Mouse (Mus musculus): Measurements from ENCODE around the gene Qrich1. TPM values are rescaled to one million over a fixed set of nuclear protein-coding genes. Genes with fewer than 3 reads are reported as not detected.

Qrich1 gene
- polyA plus RNA-seq, 1 experiment from 2014 or later = 97.1 TPM

GRCm38 (mm10) chr9:108540846-108541245 is 24.2 kb downstream of the Qrich1 start:
- no peak overlapping the region for H3K9ac ChIP-seq (ENCODE audit: low read length)
- H3K9me3 ChIP-seq (replicated peaks; ENCODE audit: control insufficient read depth, low read length) = no peaks in the 10 kb centered on the region
- H3K27me3 ChIP-seq (ENCODE audit: control insufficient read depth, insufficient read depth, low read length) = no peaks in the 10 kb centered on the region
- H3K4me2 ChIP-seq (ENCODE audit: low read depth, low read length) = no peak overlapping the region
- H3K36me3 ChIP-seq (ENCODE audit: control insufficient read depth, insufficient read depth, low read length) = peaks cover 34% of the 10 kb centered on the region
- no peak for ATAC-seq (ENCODE audit: insufficient read depth, low FRiP score)
- H3K4me1 ChIP-seq (ENCODE audit: control insufficient read depth, insufficient read depth, low read length) = no peaks in the 10 kb centered on the region
- no peak overlapping the region for H3K27ac ChIP-seq (ENCODE audit: low read length)
- no peak overlapping the region for H3K4me3 ChIP-seq (replicated peaks; ENCODE audit: low read length)

GRCm38 (mm10) chr9:108545986-108546385 is 29.4 kb downstream of the Qrich1 start:
- Histone ChIP-seq H3K9ac (ENCODE audit: low read length) (no peak overlapping the region), H3K27ac (ENCODE audit: low read length) (no peak overlapping the region), H3K4me2 (ENCODE audit: low read depth, low read length) (no peak overlapping the region), H3K4me3 (replicated peaks; ENCODE audit: low read length) (no peak overlapping the region), H3K9me3 (replicated peaks; ENCODE audit: control insufficient read depth, low read length) (no peaks in the 10 kb centered on the region), H3K27me3 (ENCODE audit: control insufficient read depth, insufficient read depth, low read length) (no peaks in the 10 kb centered on the region), H3K4me1 (ENCODE audit: control insufficient read depth, insufficient read depth, low read length) (no peaks in the 10 kb centered on the region), H3K36me3 (ENCODE audit: control insufficient read depth, insufficient read depth, low read length) (peaks cover 35% of the 10 kb centered on the region)
- no peak for ATAC-seq (ENCODE audit: insufficient read depth, low FRiP score)
- 94% methylated on average over 3 of the region's 3 CpGs for WGBS

GRCm38 (mm10) chr9:108546875-108547274 is 30.3 kb downstream of the Qrich1 start:
- H3K4me2 ChIP-seq (ENCODE audit: low read depth, low read length) = no peak overlapping the region
- H3K9me3 ChIP-seq (replicated peaks; ENCODE audit: control insufficient read depth, low read length) = no peaks in the 10 kb centered on the region
- no peaks in the 10 kb centered on the region for H3K27me3 ChIP-seq (ENCODE audit: control insufficient read depth, insufficient read depth, low read length)
- H3K4me1 ChIP-seq (ENCODE audit: control insufficient read depth, insufficient read depth, low read length) = no peaks in the 10 kb centered on the region
- peaks cover 27% of the 10 kb centered on the region for H3K36me3 ChIP-seq (ENCODE audit: control insufficient read depth, insufficient read depth, low read length)
- H3K27ac ChIP-seq (ENCODE audit: low read length) = no peak overlapping the region
- H3K4me3 ChIP-seq (replicated peaks; ENCODE audit: low read length) = no peak overlapping the region
- no peak for ATAC-seq (ENCODE audit: insufficient read depth, low FRiP score)
- WGBS = 91% methylated on average over 1 of the region's 1 CpGs
- no peak overlapping the region for H3K9ac ChIP-seq (ENCODE audit: low read length)

- Histone ChIP-seq H3K4me2 (ENCODE audit: low read depth, low read length) (no peak overlapping the region), H3K27ac (ENCODE audit: low read length) (no peak overlapping the region), H3K4me1 (ENCODE audit: control insufficient read depth, insufficient read depth, low read length) (peaks cover 9% of the 10 kb centered on the region; the same call in 1 of the 2 replicates), H3K27me3 (ENCODE audit: control insufficient read depth, insufficient read depth, low read length) (no peaks in the 10 kb centered on the region), H3K4me3 (replicated peaks; ENCODE audit: low read length) (no peak overlapping the region), H3K9me3 (replicated peaks; ENCODE audit: control insufficient read depth, low read length) (no peaks in the 10 kb centered on the region), H3K9ac (ENCODE audit: low read length) (no peak overlapping the region), H3K36me3 (ENCODE audit: control insufficient read depth, insufficient read depth, low read length) (peaks cover 25% of the 10 kb centered on the region)
- no peak for ATAC-seq (ENCODE audit: insufficient read depth, low FRiP score)
- 88% methylated on average over 4 of the region's 4 CpGs for WGBS
Measured at GRCm38 (mm10) chr9:108559169-108559568, 42.6 kb downstream of the Qrich1 start.

GRCm38 (mm10) chr9:108560227-108560841 is 43.7 kb downstream of the Qrich1 start, which contains the start of gene Impdh2:
Gene Impdh2, plus strand, starts transcription at chr9:108560286.
- H3K36me3 ChIP-seq (ENCODE audit: control insufficient read depth, insufficient read depth, low read length) = peaks cover 27% of the 10 kb centered on the region
- peak within 1 kb of the TSS; percentile 49; the same call in 1 of the 2 replicates for H3K27ac ChIP-seq (ENCODE audit: low read length)
- peak within 1 kb of the TSS; percentile 73 for H3K4me3 ChIP-seq (replicated peaks; ENCODE audit: low read length)
- peaks cover 9% of the 10 kb centered on the region; the same call in 1 of the 2 replicates for H3K4me1 ChIP-seq (ENCODE audit: control insufficient read depth, insufficient read depth, low read length)
- H3K9me3 ChIP-seq (replicated peaks; ENCODE audit: control insufficient read depth, low read length) = no peaks in the 10 kb centered on the region
- no peaks in the 10 kb centered on the region for H3K27me3 ChIP-seq (ENCODE audit: control insufficient read depth, insufficient read depth, low read length)
- H3K9ac ChIP-seq (ENCODE audit: low read length) = peak within 1 kb of the TSS; percentile 83
- under 1% methylated on average over 49 of the region's 53 CpGs for WGBS
- peak; percentile 99 for ATAC-seq (ENCODE audit: insufficient read depth, low FRiP score)
- H3K4me2 ChIP-seq (ENCODE audit: low read depth, low read length) = peak within 1 kb of the TSS; percentile 59

- no peaks in the 10 kb centered on the region for H3K27me3 ChIP-seq (ENCODE audit: control insufficient read depth, insufficient read depth, low read length)
- H3K4me1 ChIP-seq (ENCODE audit: control insufficient read depth, insufficient read depth, low read length) = peaks cover 27% of the 10 kb centered on the region
- H3K4me2 ChIP-seq (ENCODE audit: low read depth, low read length) = no peak overlapping the region
- H3K9me3 ChIP-seq (replicated peaks; ENCODE audit: control insufficient read depth, low read length) = no peaks in the 10 kb centered on the region
- no peak overlapping the region for H3K9ac ChIP-seq (ENCODE audit: low read length)
- WGBS = 91% methylated on average over 8 of the region's 8 CpGs
- H3K27ac ChIP-seq (ENCODE audit: low read length) = no peak overlapping the region
- no peak for ATAC-seq (ENCODE audit: insufficient read depth, low FRiP score)
- H3K36me3 ChIP-seq (ENCODE audit: control insufficient read depth, insufficient read depth, low read length) = peaks cover 20% of the 10 kb centered on the region
- H3K4me3 ChIP-seq (replicated peaks; ENCODE audit: low read length) = no peak overlapping the region
Measured at GRCm38 (mm10) chr9:108563671-108564070, 47.1 kb downstream of the Qrich1 start.

- Histone ChIP-seq H3K9ac (ENCODE audit: low read length) (no peak overlapping the region), H3K4me3 (replicated peaks; ENCODE audit: low read length) (no peak overlapping the region), H3K4me2 (ENCODE audit: low read depth, low read length) (no peak overlapping the region), H3K4me1 (ENCODE audit: control insufficient read depth, insufficient read depth, low read length) (peaks cover 27% of the 10 kb centered on the region), H3K9me3 (replicated peaks; ENCODE audit: control insufficient read depth, low read length) (no peaks in the 10 kb centered on the region), H3K27me3 (ENCODE audit: control insufficient read depth, insufficient read depth, low read length) (no peaks in the 10 kb centered on the region), H3K27ac (ENCODE audit: low read length) (no peak overlapping the region), H3K36me3 (ENCODE audit: control insufficient read depth, insufficient read depth, low read length) (peaks cover 16% of the 10 kb centered on the region)
- 76% methylated on average over 7 of the region's 7 CpGs for WGBS
- no peak for ATAC-seq (ENCODE audit: insufficient read depth, low FRiP score)
Measured at GRCm38 (mm10) chr9:108564131-108564530, 47.5 kb downstream of the Qrich1 start.

GRCm38 (mm10) chr9:108565881-108566814 is 49.5 kb downstream of the Qrich1 start:
- WGBS = 10% methylated on average over 35 of the region's 35 CpGs
- H3K27me3 ChIP-seq (ENCODE audit: control insufficient read depth, insufficient read depth, low read length) = no peaks in the 10 kb centered on the region

More at GRCm38 (mm10) chr9:108565881-108566814, 49.5 kb downstream of the Qrich1 start:
- no peak for ATAC-seq (ENCODE audit: insufficient read depth, low FRiP score)
- no peaks in the 10 kb centered on the region for H3K9me3 ChIP-seq (replicated peaks; ENCODE audit: control insufficient read depth, low read length)
- peak overlapping the region; percentile 84 for H3K4me3 ChIP-seq (replicated peaks; ENCODE audit: low read length)
- peak overlapping the region; percentile 85 for H3K4me2 ChIP-seq (ENCODE audit: low read depth, low read length)
- H3K4me1 ChIP-seq (ENCODE audit: control insufficient read depth, insufficient read depth, low read length) = peaks cover 33% of the 10 kb centered on the region
- H3K27ac ChIP-seq (ENCODE audit: low read length) = peak overlapping the region; percentile 93
- H3K36me3 ChIP-seq (ENCODE audit: control insufficient read depth, insufficient read depth, low read length) = 0 out of 2 replicates have a peak, but pooled peaks cover 13% of the 10 kb centered on the region
- H3K9ac ChIP-seq (ENCODE audit: low read length) = peak overlapping the region; percentile 87
